Mouse (Mus musculus) lung, adult 2 months (tissue): ENCODE measurements around the gene Unc5b. TPM values are rescaled to one million over a fixed set of nuclear protein-coding genes. Genes with fewer than 3 reads are reported as not detected.

ENCODE experiments used
- DNase-seq: peaks from one replicate; pipeline ENCODE4 v3.0.0; 2022
- H3K4me1 ChIP-seq: fragments of 200-500 bp; 2 replicates; pipeline ENCODE4 v1.6.1; 2011; ENCODE audit warnings: low read length; ENCODE audit not compliant: control insufficient read depth, insufficient read depth
- H3K4me3 ChIP-seq: fragments of 200-500 bp; replicated peaks from 2 replicates; pipeline ENCODE3; 2011; ENCODE audit warnings: low read depth, mild to moderate bottlenecking, control low read depth, low read length; ENCODE audit errors: extremely low read depth
- CTCF ChIP-seq: fragments of 200-500 bp; IDR thresholded peaks from 2 replicates; pipeline ENCODE4 v1.5.1; 2011; ENCODE audit warnings: mild to moderate bottlenecking, low read length, control low read depth; ENCODE audit not compliant: insufficient read depth
- POLR2A ChIP-seq: fragments of 200-500 bp; IDR thresholded peaks from 2 replicates; pipeline ENCODE4 v1.6.1; 2011; ENCODE audit warnings: low read depth, mild to moderate bottlenecking, control low read depth, low read length, borderline replicate concordance; ENCODE audit errors: extremely low read depth
- WGBS: fragments of 180-500 bp; shearing (Covaris S2); methylation state at CpG from one replicate; pipeline ENCODE4 v1.1.7; 2018; 5-methylcytosine and 5-hydroxymethylcytosine counted together
- polyA plus RNA-seq: library from polyadenylated mRNA; depleted of rRNA; stranded (reverse); fragments of >200 nt; gene quantifications from 2 replicates; pipeline ENCODE4 v1.2.3, GENCODE M21; 2012

Unc5b gene
- polyA plus RNA-seq, 1 experiment, result 16.8 TPM

GRCm38 (mm10) chr10:60792365-60792764 lies 39.0 kb downstream of the Unc5b start:
- no peak for DNase-seq
- no peak for TF ChIP-seq POLR2A
- TF ChIP-seq CTCF, result no peak
- WGBS, result 31% methylated on average over 10 of the region's 10 CpGs
- peaks cover 6% of the 10 kb centered on the region; the same call in 1 of the 2 replicates for H3K4me1 ChIP-seq
- H3K4me3 ChIP-seq, result no peak overlapping the region

GRCm38 (mm10) chr10:60790912-60791311 lies 40.5 kb downstream of the Unc5b start:
- peaks cover 6% of the 10 kb centered on the region; the same call in 1 of the 2 replicates for H3K4me1 ChIP-seq
- DNase-seq, result no peak
- no peak for TF ChIP-seq CTCF
- TF ChIP-seq POLR2A, result no peak
- no peak overlapping the region for H3K4me3 ChIP-seq
- 82% methylated on average over 6 of the region's 6 CpGs for WGBS

GRCm38 (mm10) chr10:60787303-60788074 lies 43.9 kb downstream of the Unc5b start:
- 64% methylated on average over 16 of the region's 16 CpGs for WGBS
- DNase-seq, result no peak
- Histone ChIP-seq H3K4me1 (0 out of 2 replicates have a peak, but pooled peaks cover 3% of the 10 kb centered on the region), H3K4me3 (no peak overlapping the region)
- TF ChIP-seq POLR2A (no peak), CTCF (no peak)

- WGBS, result 65% methylated on average over 2 of the region's 2 CpGs
- DNase-seq, result no peak
- TF ChIP-seq CTCF (no peak), POLR2A (no peak)
- H3K4me3 ChIP-seq, result no peak overlapping the region
- H3K4me1 ChIP-seq, result no peaks in the 10 kb centered on the region
Observed at GRCm38 (mm10) chr10:60783608-60784007, 47.8 kb downstream of the Unc5b start.

- DNase-seq, result peak; percentile 75
- Histone ChIP-seq H3K4me1 (no peaks in the 10 kb centered on the region), H3K4me3 (no peak overlapping the region)
- 8% methylated on average over 9 of the region's 9 CpGs for WGBS
- TF ChIP-seq POLR2A (no peak), CTCF (peak; percentile 98)
Observed at GRCm38 (mm10) chr10:60779628-60780027, 51.8 kb downstream of the Unc5b start.

GRCm38 (mm10) chr10:60778542-60778941 lies 52.8 kb downstream of the Unc5b start:
- no peaks in the 10 kb centered on the region for H3K4me1 ChIP-seq
- WGBS, result 61% methylated on average over 12 of the region's 12 CpGs
- H3K4me3 ChIP-seq, result no peak overlapping the region
- peak; percentile 43 for TF ChIP-seq CTCF
- TF ChIP-seq POLR2A, result no peak
- DNase-seq, result peak; percentile 23

- peak; percentile 55 for TF ChIP-seq CTCF
- no peak for TF ChIP-seq POLR2A
- DNase-seq, result no peak
- 77% methylated on average over 6 of the region's 6 CpGs for whole genome bisulfite sequencing
- Histone ChIP-seq H3K4me1 (no peaks in the 10 kb centered on the region), H3K4me3 (no peak overlapping the region)
Observed at GRCm38 (mm10) chr10:60775473-60775872, 55.9 kb downstream of the Unc5b start.

GRCm38 (mm10) chr10:60774616-60775015 lies 56.8 kb downstream of the Unc5b start:
- no peak for TF ChIP-seq CTCF
- no peak for TF ChIP-seq POLR2A
- Histone ChIP-seq H3K4me1 (no peaks in the 10 kb centered on the region), H3K4me3 (no peak overlapping the region)
- WGBS, result 97% methylated on average over 13 of the region's 13 CpGs
- no peak for DNase-seq

- H3K4me1 ChIP-seq, result no peaks in the 10 kb centered on the region
- DNase-seq, result no peak
- WGBS, result 68% methylated on average over 4 of the region's 4 CpGs
- no peak overlapping the region for H3K4me3 ChIP-seq
- TF ChIP-seq POLR2A, result no peak
- no peak for TF ChIP-seq CTCF
Observed at GRCm38 (mm10) chr10:60770855-60771254, 60.5 kb downstream of the Unc5b start.

GRCm38 (mm10) chr10:60768614-60769013 lies 62.8 kb downstream of the Unc5b start:
- WGBS, result 85% methylated on average over 7 of the region's 7 CpGs
- Histone ChIP-seq H3K4me1 (no peaks in the 10 kb centered on the region), H3K4me3 (no peak overlapping the region)
- TF ChIP-seq POLR2A (no peak), CTCF (no peak)
- DNase-seq, result no peak
